Mouse (Mus musculus): ENCODE results near the gene Lrrc25. TPM values are rescaled to one million over a fixed set of nuclear protein-coding genes. Genes with fewer than 3 reads are reported as not detected.
A peak's percentile ranks its signal among the peaks of the same experiment; 100 is the strongest.

Gene Lrrc25
- polyA plus RNA-seq, 1 experiment from 2014 or later, result 1.2 TPM

GRCm38 (mm10) chr8:70646369-70646768 is 30.4 kb downstream of the Lrrc25 start:
- H3K4me2 ChIP-seq, result no peak overlapping the region
- H3K9ac ChIP-seq, result no peak overlapping the region
- H3K4me1 ChIP-seq, result peaks cover 15% of the 10 kb centered on the region
- H3K36me3 ChIP-seq (replicated peaks), result no peaks in the 10 kb centered on the region
- WGBS, result 74% methylated on average over 6 of the region's 6 CpGs
- H3K27ac ChIP-seq, result no peak overlapping the region
- no peaks in the 10 kb centered on the region for H3K9me3 ChIP-seq
- H3K27me3 ChIP-seq (replicated peaks), result no peaks in the 10 kb centered on the region
- no peak for ATAC-seq (replicated peaks)
- H3K4me3 ChIP-seq, result no peak overlapping the region

GRCm38 (mm10) chr8:70646775-70647174 is 30.8 kb downstream of the Lrrc25 start:
- Histone ChIP-seq H3K27ac (no peak overlapping the region), H3K9me3 (no peaks in the 10 kb centered on the region), H3K4me3 (no peak overlapping the region), H3K9ac (no peak overlapping the region), H3K4me1 (peaks cover 15% of the 10 kb centered on the region), H3K36me3 (replicated peaks) (no peaks in the 10 kb centered on the region), H3K4me2 (no peak overlapping the region), H3K27me3 (replicated peaks) (no peaks in the 10 kb centered on the region)
- ATAC-seq (replicated peaks), result no peak

- peaks cover 15% of the 10 kb centered on the region for H3K4me1 ChIP-seq
- no peak for ATAC-seq (replicated peaks)
- no peak overlapping the region for H3K4me2 ChIP-seq
- no peak overlapping the region for H3K9ac ChIP-seq
- whole genome bisulfite sequencing, result 70% methylated on average over 8 of the region's 8 CpGs
- no peaks in the 10 kb centered on the region for H3K9me3 ChIP-seq
- H3K4me3 ChIP-seq, result no peak overlapping the region
- no peaks in the 10 kb centered on the region for H3K27me3 ChIP-seq (replicated peaks)
- 0 out of 2 replicates have a peak overlapping the region, but pooled peaks have one; percentile 32 for H3K27ac ChIP-seq
- H3K36me3 ChIP-seq (replicated peaks), result no peaks in the 10 kb centered on the region
Measured at GRCm38 (mm10) chr8:70647343-70648163, 31.6 kb downstream of the Lrrc25 start.

- Histone ChIP-seq H3K4me3 (no peak overlapping the region), H3K27ac (no peak overlapping the region), H3K4me1 (peaks cover 15% of the 10 kb centered on the region), H3K9ac (no peak overlapping the region), H3K27me3 (replicated peaks) (no peaks in the 10 kb centered on the region), H3K4me2 (no peak overlapping the region), H3K36me3 (replicated peaks) (no peaks in the 10 kb centered on the region), H3K9me3 (no peaks in the 10 kb centered on the region)
- ATAC-seq (replicated peaks), result no peak
- WGBS, result 30% methylated on average over 1 of the region's 1 CpGs
Measured at GRCm38 (mm10) chr8:70648164-70648442, 32.1 kb downstream of the Lrrc25 start.

GRCm38 (mm10) chr8:70648921-70649320 is 33.0 kb downstream of the Lrrc25 start:
- Histone ChIP-seq H3K9ac (no peak overlapping the region), H3K27ac (peak overlapping the region; percentile 51), H3K4me3 (no peak overlapping the region), H3K4me2 (no peak overlapping the region), H3K27me3 (replicated peaks) (no peaks in the 10 kb centered on the region), H3K4me1 (peaks cover 15% of the 10 kb centered on the region), H3K36me3 (replicated peaks) (no peaks in the 10 kb centered on the region), H3K9me3 (no peaks in the 10 kb centered on the region)
- WGBS, result 66% methylated on average over 3 of the region's 3 CpGs
- no peak for ATAC-seq (replicated peaks)

GRCm38 (mm10) chr8:70649324-70649723 is 33.4 kb downstream of the Lrrc25 start:
- H3K9ac ChIP-seq, result no peak overlapping the region
- no peak overlapping the region for H3K4me3 ChIP-seq
- no peak overlapping the region for H3K4me2 ChIP-seq
- no peaks in the 10 kb centered on the region for H3K27me3 ChIP-seq (replicated peaks)
- peaks cover 15% of the 10 kb centered on the region for H3K4me1 ChIP-seq
- 41% methylated on average over 4 of the region's 4 CpGs for WGBS
- no peaks in the 10 kb centered on the region for H3K36me3 ChIP-seq (replicated peaks)
- no peaks in the 10 kb centered on the region for H3K9me3 ChIP-seq
- ATAC-seq (replicated peaks), result peak; percentile 72
- peak overlapping the region; percentile 51 for H3K27ac ChIP-seq

- H3K9me3 ChIP-seq, result no peaks in the 10 kb centered on the region
- no peak for ATAC-seq (replicated peaks)
- H3K4me3 ChIP-seq, result no peak overlapping the region
- no peak overlapping the region for H3K9ac ChIP-seq
- peaks cover 15% of the 10 kb centered on the region for H3K4me1 ChIP-seq
- H3K27ac ChIP-seq, result no peak overlapping the region
- no peak overlapping the region for H3K4me2 ChIP-seq
- WGBS, result 95% methylated on average over 17 of the region's 17 CpGs
- H3K27me3 ChIP-seq (replicated peaks), result no peaks in the 10 kb centered on the region
- H3K36me3 ChIP-seq (replicated peaks), result no peaks in the 10 kb centered on the region
Measured at GRCm38 (mm10) chr8:70650351-70650750, 34.4 kb downstream of the Lrrc25 start.

- Histone ChIP-seq H3K9me3 (no peaks in the 10 kb centered on the region), H3K4me2 (no peak overlapping the region), H3K9ac (no peak overlapping the region), H3K4me3 (no peak overlapping the region), H3K36me3 (replicated peaks) (no peaks in the 10 kb centered on the region), H3K4me1 (peaks cover 15% of the 10 kb centered on the region), H3K27me3 (replicated peaks) (no peaks in the 10 kb centered on the region), H3K27ac (no peak overlapping the region)
- no peak for ATAC-seq (replicated peaks)
- 59% methylated on average over 2 of the region's 2 CpGs for WGBS
Measured at GRCm38 (mm10) chr8:70653226-70653625, 37.3 kb downstream of the Lrrc25 start.

- no peak overlapping the region for H3K4me2 ChIP-seq
- no peaks in the 10 kb centered on the region for H3K36me3 ChIP-seq (replicated peaks)
- ATAC-seq (replicated peaks), result no peak
- no peaks in the 10 kb centered on the region for H3K27me3 ChIP-seq (replicated peaks)
- 70% methylated on average over 1 of the region's 1 CpGs for WGBS
- no peak overlapping the region for H3K4me3 ChIP-seq
- no peaks in the 10 kb centered on the region for H3K9me3 ChIP-seq
- H3K4me1 ChIP-seq, result peaks cover 20% of the 10 kb centered on the region
- no peak overlapping the region for H3K27ac ChIP-seq
- no peak overlapping the region for H3K9ac ChIP-seq
Measured at GRCm38 (mm10) chr8:70654121-70654520, 38.2 kb downstream of the Lrrc25 start.

GRCm38 (mm10) chr8:70655469-70655868 is 39.5 kb downstream of the Lrrc25 start:
- Histone ChIP-seq H3K4me1 (peaks cover 24% of the 10 kb centered on the region), H3K36me3 (replicated peaks) (no peaks in the 10 kb centered on the region), H3K4me3 (no peak overlapping the region), H3K27me3 (replicated peaks) (no peaks in the 10 kb centered on the region), H3K4me2 (no peak overlapping the region), H3K27ac (peak overlapping the region; percentile 77), H3K9ac (no peak overlapping the region), H3K9me3 (no peaks in the 10 kb centered on the region)
- 17% methylated on average over 2 of the region's 2 CpGs for WGBS
- ATAC-seq (replicated peaks), result no peak

- Histone ChIP-seq H3K27ac (peak overlapping the region; percentile 77), H3K36me3 (replicated peaks) (no peaks in the 10 kb centered on the region), H3K9ac (no peak overlapping the region), H3K4me1 (peaks cover 25% of the 10 kb centered on the region), H3K4me3 (no peak overlapping the region), H3K9me3 (no peaks in the 10 kb centered on the region), H3K4me2 (no peak overlapping the region; the same call in 1 of the 2 replicates), H3K27me3 (replicated peaks) (no peaks in the 10 kb centered on the region)
- 14% methylated on average over 13 of the region's 13 CpGs for WGBS
- ATAC-seq (replicated peaks), result no peak
Measured at GRCm38 (mm10) chr8:70656193-70656790, 40.3 kb downstream of the Lrrc25 start.

GRCm38 (mm10) chr8:70657214-70657613 is 41.3 kb downstream of the Lrrc25 start:
- WGBS, result 98% methylated on average over 3 of the region's 3 CpGs

GRCm38 (mm10) chr8:70657739-70658138 is 41.8 kb downstream of the Lrrc25 start:
- no peak overlapping the region for H3K9ac ChIP-seq
- no peaks in the 10 kb centered on the region for H3K27me3 ChIP-seq (replicated peaks)
- peak overlapping the region; percentile 77 for H3K27ac ChIP-seq
- H3K4me3 ChIP-seq, result no peak overlapping the region
- no peaks in the 10 kb centered on the region for H3K9me3 ChIP-seq
- peak overlapping the region; percentile 94 for H3K4me2 ChIP-seq
- 70% methylated on average over 2 of the region's 2 CpGs for WGBS
- ATAC-seq (replicated peaks), result no peak
- no peaks in the 10 kb centered on the region for H3K36me3 ChIP-seq (replicated peaks)
- peaks cover 25% of the 10 kb centered on the region for H3K4me1 ChIP-seq

More at GRCm38 (mm10) chr8:70657214-70657613, 41.3 kb downstream of the Lrrc25 start:
- Histone ChIP-seq H3K4me3 (no peak overlapping the region), H3K27me3 (replicated peaks) (no peaks in the 10 kb centered on the region), H3K4me1 (peaks cover 25% of the 10 kb centered on the region), H3K4me2 (peak overlapping the region; percentile 94; the same call in 1 of the 2 replicates), H3K9me3 (no peaks in the 10 kb centered on the region), H3K36me3 (replicated peaks) (no peaks in the 10 kb centered on the region), H3K9ac (no peak overlapping the region), H3K27ac (peak overlapping the region; percentile 77)
- no peak for ATAC-seq (replicated peaks)
